Mouse (Mus musculus): Measurements from ENCODE around the gene Slc30a2. TPM values are rescaled to one million over a fixed set of nuclear protein-coding genes. Genes with fewer than 3 reads are reported as not detected.

Slc30a2 gene
- total RNA-seq (2023), result not detected in 4 replicates

DNA sequence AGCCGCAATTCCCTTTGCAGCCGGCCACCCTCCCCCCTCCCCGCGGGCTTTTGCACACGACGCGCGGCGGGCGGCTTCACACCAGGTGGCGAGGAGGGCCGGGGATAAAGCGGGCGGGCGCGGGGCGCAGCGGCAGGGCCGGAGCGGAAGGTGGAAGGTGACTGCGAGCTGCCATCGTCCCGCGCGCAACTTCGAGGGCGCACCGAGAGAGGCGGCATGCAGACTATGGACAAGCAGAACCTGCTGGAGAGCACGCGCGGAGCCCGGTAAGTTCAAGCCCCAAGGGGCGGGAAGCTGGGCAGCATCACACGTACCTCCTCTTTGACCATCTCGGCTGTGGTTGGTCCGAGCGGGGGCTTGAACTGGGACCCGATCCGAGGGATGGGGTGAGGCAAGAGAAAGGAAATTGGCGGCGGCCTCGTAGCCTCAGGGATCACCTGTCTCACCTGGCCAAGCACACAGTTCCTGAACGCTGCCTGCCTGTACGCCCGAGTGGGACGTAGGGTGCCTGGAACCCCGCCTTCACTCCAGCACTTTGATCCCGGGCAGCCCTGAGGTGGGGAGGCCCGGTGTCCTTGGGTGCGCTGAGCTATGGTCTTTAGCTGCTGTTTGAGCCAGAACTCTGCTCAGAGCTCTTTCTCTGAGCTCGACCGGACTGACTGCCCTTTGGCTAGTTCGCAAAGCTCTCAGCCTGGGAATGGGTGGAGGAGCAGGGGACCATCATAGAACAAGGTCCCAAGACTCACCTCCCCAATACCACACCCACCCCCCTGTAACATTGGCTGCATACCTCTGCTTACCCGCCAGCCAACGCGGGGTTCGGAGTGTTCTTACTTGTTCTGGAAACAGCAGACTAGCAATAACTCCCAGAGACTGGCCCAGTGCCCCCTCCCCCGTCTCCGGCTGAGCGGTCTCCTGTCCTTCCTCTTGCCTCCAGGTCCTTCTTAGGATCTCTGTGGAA, at the start of gene Slc30a2:
Slc30a2 (plus strand) TSS at position 111 of the 961 bp plus-strand sequence.

DNA sequence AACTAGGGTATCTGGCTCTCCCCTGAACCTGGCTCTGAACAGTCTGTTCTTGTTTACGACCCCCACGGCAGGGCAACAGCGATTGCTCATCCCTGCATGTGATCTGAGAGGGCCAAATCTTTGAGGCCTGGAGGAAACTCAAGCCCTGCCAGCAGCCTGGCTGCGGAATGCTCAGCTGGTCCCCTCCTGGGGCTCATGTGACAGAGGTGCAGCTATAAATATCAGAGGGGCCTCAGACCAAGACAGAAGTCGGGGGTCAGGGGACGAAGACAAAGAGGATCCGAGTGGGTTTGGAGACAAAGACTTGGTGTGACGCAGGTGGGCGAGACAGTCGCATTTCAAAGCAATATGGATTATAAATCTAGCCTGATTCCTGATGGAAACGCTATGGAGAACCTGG, 28.1 kb upstream of the Slc30a2 start, which contains the start of gene Trim63:
Trim63 (plus strand) TSS at position 245 of the 400 bp plus-strand sequence.

DNA sequence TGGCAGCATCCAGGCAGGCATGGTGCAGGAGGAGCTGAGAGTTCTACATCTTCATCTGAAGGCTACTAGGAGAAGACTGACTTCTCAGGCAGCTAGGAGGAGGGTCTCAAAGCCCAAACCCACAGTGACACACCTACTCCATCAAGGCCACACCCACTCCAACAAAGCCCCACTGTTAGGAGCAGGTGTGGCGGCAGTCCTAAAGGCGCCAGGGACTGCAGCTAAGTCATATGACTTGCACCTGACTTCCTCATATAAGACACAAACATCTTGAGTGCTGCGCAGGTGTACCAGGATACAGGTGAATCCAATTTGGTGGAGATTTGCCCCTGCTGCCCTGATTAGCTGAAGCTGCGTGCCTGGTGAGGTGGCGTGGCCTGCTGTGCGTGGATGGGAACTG, 40.8 kb downstream of the Slc30a2 start, which contains the start of gene Extl1:
Extl1 (minus strand) TSS at position 101 of the 400 bp plus-strand sequence.

DNA sequence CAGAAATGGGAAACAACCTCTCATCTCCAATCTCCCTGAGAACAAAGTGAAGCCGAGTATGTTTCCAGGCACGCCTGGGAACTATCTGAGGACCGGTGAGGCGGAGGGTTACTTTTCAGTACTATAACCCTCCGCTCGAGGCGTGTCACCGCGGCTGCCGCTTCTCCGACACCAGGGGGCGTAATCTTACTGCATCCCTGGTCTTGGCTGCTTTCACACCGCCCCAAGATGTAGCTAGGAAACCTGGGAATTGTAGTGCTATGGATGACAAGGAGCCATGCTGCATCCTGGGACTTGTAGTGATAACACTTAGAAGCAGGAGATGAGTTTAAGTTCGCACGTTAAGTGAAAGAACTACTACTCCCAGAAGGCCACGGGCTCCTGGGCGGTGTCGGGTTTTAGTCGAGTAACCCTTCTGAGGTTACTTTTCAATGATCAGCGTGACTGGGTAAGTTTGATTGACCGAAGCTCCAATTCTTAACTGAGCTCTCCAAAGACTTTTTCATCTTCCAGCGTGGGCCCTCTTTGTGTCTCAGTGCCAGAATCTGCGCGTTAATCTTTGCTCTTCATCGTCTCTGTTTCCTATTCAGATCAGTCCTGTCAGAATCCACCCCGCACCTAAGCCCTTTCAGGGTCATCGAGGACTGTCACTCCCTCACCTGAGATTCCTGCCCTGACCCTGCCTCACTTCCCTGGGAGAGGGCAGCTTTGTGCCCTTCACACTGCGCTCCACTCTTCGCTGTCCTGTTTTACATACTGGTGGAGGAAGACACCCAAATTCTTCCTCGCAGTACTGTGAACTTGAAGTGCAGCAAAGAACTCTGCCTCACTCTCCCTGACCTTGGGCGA, 53.2 kb downstream of the Slc30a2 start, which contains the start of gene Pafah2:
Pafah2 (plus strand) TSS at position 344 of the 849 bp plus-strand sequence.

Other genes starting within 250 kb of the Slc30a2 start
- gene Cd52, start 248.1 kb upstream of the Slc30a2 start, total RNA-seq (2023), result 1,472 to 1,719 TPM (median 1,551 TPM) in 4 replicates
- gene Ubxn11, start 240.6 kb upstream of the Slc30a2 start, total RNA-seq (2023), result 42.9 to 49.3 TPM (median 46.2 TPM) in 4 replicates
- 609 to 689 TPM (median 657 TPM) in 4 replicates for gene Sh3bgrl3, start 214.4 kb upstream of the Slc30a2 start, total RNA-seq (2023)
- 18.4 to 30.3 TPM (median 22.9 TPM) in 4 replicates for gene Cep85, start 156.1 kb upstream of the Slc30a2 start, total RNA-seq (2023)
- not detected in 4 replicates for gene Gm7534, start 140.2 kb upstream of the Slc30a2 start, total RNA-seq (2023)
- not detected in 4 replicates for gene Catsper4, start 115.8 kb upstream of the Slc30a2 start, total RNA-seq (2023)
- 0.69 TPM in 1 of 4 replicates, not detected in the others for gene Cnksr1, start 104.8 kb upstream of the Slc30a2 start, total RNA-seq (2023)
- gene E130218I03Rik, start 99.5 kb upstream of the Slc30a2 start, total RNA-seq (2023), result not detected in 4 replicates
- gene Zfp593, start 97.6 kb upstream of the Slc30a2 start, total RNA-seq (2023), result 25.1 to 28.5 TPM (median 27.5 TPM) in 4 replicates
- gene Gm30191, start 96.2 kb upstream of the Slc30a2 start, total RNA-seq (2023), result not detected in 4 replicates
- gene Grrp1, start 89.1 kb upstream of the Slc30a2 start, total RNA-seq (2023), result not detected in 4 replicates
- gene Pdik1l, start 55.3 kb upstream of the Slc30a2 start, total RNA-seq (2023), result 9.3 to 13.0 TPM (median 11.1 TPM) in 4 replicates
- not detected in 4 replicates for gene Trim63, start 28.1 kb upstream of the Slc30a2 start, total RNA-seq (2023)
- gene Extl1, start 40.7 kb downstream of the Slc30a2 start, total RNA-seq (2023), result 1.5 to 2.0 TPM (median 1.7 TPM) in 4 replicates
- gene Pafah2, start 53.1 kb downstream of the Slc30a2 start, total RNA-seq (2023), result 1.4 to 3.0 TPM (median 2.1 TPM) in 4 replicates
- 29.6 to 39.7 TPM (median 33.1 TPM) in 4 replicates for gene Stmn1, start 125.1 kb downstream of the Slc30a2 start, total RNA-seq (2023)
- 1.9 to 3.9 TPM (median 2.9 TPM) in 4 replicates for gene Paqr7, start 153.5 kb downstream of the Slc30a2 start, total RNA-seq (2023)
- gene Aunip, start 167.8 kb downstream of the Slc30a2 start, total RNA-seq (2023), result not detected in 4 replicates
- gene Mtfr1l, start 192.2 kb downstream of the Slc30a2 start, total RNA-seq (2023), result 41.8 to 47.0 TPM (median 46.7 TPM) in 4 replicates
- 0.54 to 3.4 TPM (median 1.6 TPM) in 4 replicates for gene Selenon, start 209.0 kb downstream of the Slc30a2 start, total RNA-seq (2023)

All from B cell, adult 62 days (primary cell).